Mouse (Mus musculus): ENCODE measurements around the gene Fbxo42.

Fbxo42 gene

GRCm38 (mm10) chr4:141248614-141248978 is 100.9 kb downstream of the Fbxo42 start:
- no peak for DNase-seq (ENCODE audit: low read depth, low spot score)

- DNase-seq (ENCODE audit: low read depth, low spot score): no peak
Observed at GRCm38 (mm10) chr4:141249383-141249782, 101.7 kb downstream of the Fbxo42 start.

- DNase-seq (ENCODE audit: low read depth, low spot score): no peak
Observed at GRCm38 (mm10) chr4:141251071-141251470, 103.4 kb downstream of the Fbxo42 start.

DNA sequence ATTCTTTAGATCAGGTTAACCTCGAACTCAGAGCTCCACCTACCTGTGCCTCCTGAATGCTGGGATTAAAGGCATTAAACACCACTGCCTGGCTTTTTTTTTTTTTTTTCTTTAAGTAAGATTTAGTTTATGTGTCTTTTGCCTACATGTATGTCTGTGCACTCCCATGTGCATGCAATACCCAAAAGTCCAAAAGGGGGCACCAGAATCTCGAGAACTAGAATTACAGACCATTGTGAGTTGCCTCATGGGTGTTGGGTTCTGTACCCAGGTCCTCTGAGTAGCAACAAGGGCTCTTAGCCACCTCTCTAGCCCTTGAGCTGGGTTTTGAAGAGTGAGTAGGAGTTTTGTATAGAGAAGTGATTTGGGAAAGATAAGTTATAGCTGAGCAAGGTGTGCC is 104.9 kb downstream of the Fbxo42 start:
- DNase-seq (ENCODE audit: low read depth, low spot score): no peak
